Comparison of ENCODE assay signal across 8 mouse cellular contexts in genomic region chr11:101896546-101897361, GRCm38 (mm10). TPM values are rescaled to one million over a fixed set of nuclear protein-coding genes. Genes with fewer than 3 reads are reported as not detected.
A peak's percentile ranks its signal among the peaks of the same experiment; 100 is the strongest.
DNase-seq lines count a peak whose midpoint lies in the region.
"Had no signal": no experiment of that assay in that cellular context is flagged by ENCODE, and none has a peak within 500 bp of the region (broad histone marks: within the 10 kb centered on the region; RNA-seq: fewer than 3 reads in every experiment).

No protein-coding gene starts in this region.

- peak; percentile 49 for DNase-seq in adrenal gland, adult 8-10 months
- peak; percentile 80 for DNase-seq in embryo, embryonic 9.5 days (ENCODE audit: extremely low spot score)
- DNase-seq in kidney, adult 9 months = peak; percentile 72
- DNase-seq in lung, postnatal 4 days = peak; percentile 61 to 79
- DNase-seq in cerebellum, postnatal 4 days (ENCODE audit: low spot score in 2 of 2) = no peak
- DNase-seq in layer of hippocampus, adult 18-20 months (ENCODE audit: low spot score in 2 of 2) = no peak
- no peak for DNase-seq in left cerebral cortex, adult 18-20 months (ENCODE audit: low spot score in 2 of 2)
- DNase-seq: retina, postnatal 1 day had no signal

RNA-seq across cellular contexts. Expression of gene Meox1, which starts 2.6 kb away (rescaled TPM):
- 1 to 10 TPM; 1.9 to 6.5 (median 4.1) TPM for total RNA-seq in adrenal gland, adult 8-10 months (2022)
- total RNA-seq in layer of hippocampus, adult 18-20 months (2021) = under 1 TPM; 0.64 to 0.86 TPM
- total RNA-seq in left cerebral cortex, adult 18-20 months (2021) = under 1 TPM; 0.28 to 0.74 TPM

Comparison
In these comparisons a context has a peak if more than half of its experiments do, and no peak if none do; other contexts are left out.
1. DNase-seq: peak in adrenal gland, adult 8-10 months (single experiment), embryo, embryonic 9.5 days (single experiment), kidney, adult 9 months (single experiment) and lung, postnatal 4 days (2 of 2); none in cerebellum, postnatal 4 days (0 of 2), layer of hippocampus, adult 18-20 months (0 of 2) and left cerebral cortex, adult 18-20 months (0 of 2).